In the genomic region with DNA sequence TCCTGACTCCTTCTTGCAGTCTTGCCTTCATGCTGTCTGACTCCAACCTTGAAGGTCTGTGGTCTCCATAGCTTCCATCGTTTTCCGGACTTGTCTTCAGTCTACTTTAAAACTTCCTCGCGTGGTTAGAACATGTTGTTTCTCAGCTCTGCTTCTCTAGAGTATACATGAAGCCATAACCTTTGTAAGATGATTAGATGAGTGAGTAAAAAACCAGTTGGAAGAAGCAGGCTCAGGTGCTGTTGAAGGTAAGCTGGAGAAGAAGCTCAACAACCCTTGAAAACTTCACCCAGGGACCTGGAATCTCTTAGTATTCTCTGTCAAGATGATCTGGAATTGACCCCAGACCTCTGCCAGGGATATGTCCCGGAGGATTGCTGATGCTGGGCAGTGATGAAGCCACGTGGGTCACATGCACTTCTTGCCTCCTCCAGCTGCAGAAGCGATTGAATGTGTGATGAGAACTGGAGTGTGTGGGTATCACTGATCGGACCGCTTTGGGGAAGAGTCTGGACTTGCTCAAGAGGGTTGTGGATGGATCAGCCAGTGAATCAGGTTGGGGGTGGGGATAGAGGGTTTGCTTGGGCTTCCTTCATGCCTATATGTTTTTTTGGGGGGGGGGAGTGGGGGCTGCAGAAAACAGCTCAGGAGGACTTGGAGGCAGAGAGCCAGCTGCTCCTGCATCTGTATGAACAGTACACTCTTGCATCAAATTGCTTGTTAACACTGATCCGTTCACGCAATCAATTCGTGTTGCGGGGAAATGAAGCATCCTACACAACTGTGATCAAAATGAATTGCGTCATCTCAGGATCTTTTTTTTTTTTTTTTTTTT, we compare ENCODE assay signal across 20 mouse cellular contexts. TPM values are rescaled to one million over a fixed set of nuclear protein-coding genes. Genes with fewer than 3 reads are reported as not detected.
DNase-seq lines count a peak whose midpoint lies in the region; ATAC-seq lines count a peak whose summit lies in the region.
"Had no signal": no experiment of that assay in that cellular context is flagged by ENCODE, and none has a peak within 500 bp of the region (broad histone marks: within the 10 kb centered on the region; RNA-seq: fewer than 3 reads in every experiment).

No protein-coding gene starts in this region.

- peak overlapping the region; percentile 62 for H3K27ac ChIP-seq in hindbrain, embryonic 12.5 days
- no peak overlapping the region for H3K27ac ChIP-seq in hindbrain, embryonic 10.5 days
- no peak overlapping the region for H3K27ac ChIP-seq in forebrain, embryonic 15.5 days (replicated peaks)
- H3K27ac ChIP-seq in midbrain, embryonic 13.5 days, result peak overlapping the region; percentile 72
- H3K27ac ChIP-seq in neural tube, embryonic 15.5 days (replicated peaks), result peak overlapping the region; percentile 74
- H3K27ac ChIP-seq: embryonic facial prominence, embryonic 13.5 days; heart, embryonic 15.5 days; limb, embryonic 10.5 days had no signal

- WGBS in hindbrain, embryonic 12.5 days, result 80% methylated on average over 14 of the region's 14 CpGs
- 86% methylated on average over 14 of the region's 14 CpGs for WGBS in hindbrain, embryonic 10.5 days
- 68% methylated on average over 14 of the region's 14 CpGs for WGBS in forebrain, embryonic 15.5 days
- 79% methylated on average over 14 of the region's 14 CpGs for WGBS in midbrain, embryonic 13.5 days
- WGBS in neural tube, embryonic 15.5 days, result 62% methylated on average over 14 of the region's 14 CpGs

- H3K4me2 ChIP-seq in hindbrain, embryonic 12.5 days (replicated peaks), result no peak overlapping the region
- H3K4me2 ChIP-seq in forebrain, embryonic 15.5 days (replicated peaks), result no peak overlapping the region
- no peak overlapping the region for H3K4me2 ChIP-seq in midbrain, embryonic 13.5 days (replicated peaks)
- H3K4me2 ChIP-seq in neural tube, embryonic 15.5 days, result no peak overlapping the region
- H3K4me2 ChIP-seq: embryonic facial prominence, embryonic 13.5 days; heart, embryonic 15.5 days; liver, embryonic 11.5 days; lung, embryonic 14.5 days had no signal

- ATAC-seq in hindbrain, embryonic 12.5 days (ENCODE audit: low FRiP score), result peak; percentile 43; the same call in 1 of the 2 replicates
- peak; percentile 61; the same call in 1 of the 2 replicates for ATAC-seq in forebrain, embryonic 15.5 days (replicated peaks)
- ATAC-seq in midbrain, embryonic 13.5 days, result peak; percentile 74
- peak; percentile 77 for ATAC-seq in neural tube, embryonic 15.5 days (ENCODE audit: low FRiP score)

- no peaks in the 10 kb centered on the region for H3K9me3 ChIP-seq in hindbrain, embryonic 12.5 days (replicated peaks)
- H3K9me3 ChIP-seq in hindbrain, embryonic 10.5 days, result no peaks in the 10 kb centered on the region
- no peaks in the 10 kb centered on the region for H3K9me3 ChIP-seq in forebrain, embryonic 15.5 days
- no peaks in the 10 kb centered on the region for H3K9me3 ChIP-seq in midbrain, embryonic 13.5 days
- no peaks in the 10 kb centered on the region for H3K9me3 ChIP-seq in neural tube, embryonic 15.5 days (replicated peaks)
- H3K9me3 ChIP-seq: embryonic facial prominence, embryonic 13.5 days; heart, embryonic 15.5 days; limb, embryonic 10.5 days had no signal

- DNase-seq in hindbrain, embryonic 10.5 days (ENCODE audit: low spot score), result no peak
- no peak for DNase-seq in cerebellum, postnatal 10 days
- DNase-seq in lung, postnatal 14 days, result no peak
- DNase-seq in spleen, postnatal 14 days (ENCODE audit: low spot score in 2 of 2), result no peak
- DNase-seq: adrenal gland, postnatal 25 days; cerebellum, adult 9-10 months; kidney, adult 18-20 months; kidney, postnatal 25 days; lung, embryonic 14.5 days; right cerebral cortex, postnatal 25 days; thymus, adult 18-20 months had no signal

- H3K36me3 ChIP-seq in hindbrain, embryonic 12.5 days, result no peaks in the 10 kb centered on the region
- H3K36me3 ChIP-seq in hindbrain, embryonic 10.5 days, result no peaks in the 10 kb centered on the region
- H3K36me3 ChIP-seq in forebrain, embryonic 15.5 days, result no peaks in the 10 kb centered on the region
- no peaks in the 10 kb centered on the region for H3K36me3 ChIP-seq in midbrain, embryonic 13.5 days
- H3K36me3 ChIP-seq in neural tube, embryonic 15.5 days, result no peaks in the 10 kb centered on the region
- H3K36me3 ChIP-seq: embryonic facial prominence, embryonic 13.5 days; heart, embryonic 15.5 days; limb, embryonic 10.5 days had no signal

- no peaks in the 10 kb centered on the region for H3K27me3 ChIP-seq in hindbrain, embryonic 12.5 days
- H3K27me3 ChIP-seq in hindbrain, embryonic 10.5 days (ENCODE audit: insufficient read depth, poor library complexity, severe bottlenecking), result no peaks in the 10 kb centered on the region
- no peaks in the 10 kb centered on the region for H3K27me3 ChIP-seq in forebrain, embryonic 15.5 days
- no peaks in the 10 kb centered on the region for H3K27me3 ChIP-seq in midbrain, embryonic 13.5 days
- H3K27me3 ChIP-seq in neural tube, embryonic 15.5 days (replicated peaks), result no peaks in the 10 kb centered on the region
- H3K27me3 ChIP-seq: embryonic facial prominence, embryonic 13.5 days; heart, embryonic 15.5 days had no signal

- H3K4me3 ChIP-seq in hindbrain, embryonic 12.5 days, result no peak overlapping the region
- H3K4me3 ChIP-seq in hindbrain, embryonic 10.5 days, result no peak overlapping the region
- H3K4me3 ChIP-seq in forebrain, embryonic 15.5 days, result no peak overlapping the region
- no peak overlapping the region for H3K4me3 ChIP-seq in midbrain, embryonic 13.5 days (replicated peaks)
- no peak overlapping the region for H3K4me3 ChIP-seq in neural tube, embryonic 15.5 days (replicated peaks)
- H3K4me3 ChIP-seq: embryonic facial prominence, embryonic 13.5 days; heart, embryonic 15.5 days; left cerebral cortex, adult 2 months; limb, embryonic 10.5 days had no signal

- H3K4me1 ChIP-seq in hindbrain, embryonic 12.5 days, result 0 out of 2 replicates have a peak, but pooled peaks cover 3% of the 10 kb centered on the region
- H3K4me1 ChIP-seq in hindbrain, embryonic 10.5 days (replicated peaks), result no peaks in the 10 kb centered on the region
- peaks cover 11% of the 10 kb centered on the region for H3K4me1 ChIP-seq in forebrain, embryonic 15.5 days
- H3K4me1 ChIP-seq in midbrain, embryonic 13.5 days (replicated peaks), result peaks cover 14% of the 10 kb centered on the region; the same call in 1 of the 2 replicates
- H3K4me1 ChIP-seq in neural tube, embryonic 15.5 days, result peaks cover 25% of the 10 kb centered on the region
- H3K4me1 ChIP-seq: embryonic facial prominence, embryonic 13.5 days; heart, embryonic 15.5 days; limb, embryonic 10.5 days had no signal

- H3K9ac ChIP-seq in hindbrain, embryonic 12.5 days, result no peak overlapping the region
- no peak overlapping the region for H3K9ac ChIP-seq in forebrain, embryonic 15.5 days (replicated peaks)
- no peak overlapping the region for H3K9ac ChIP-seq in midbrain, embryonic 13.5 days (replicated peaks)
- no peak overlapping the region for H3K9ac ChIP-seq in neural tube, embryonic 15.5 days (replicated peaks)
- H3K9ac ChIP-seq: embryonic facial prominence, embryonic 13.5 days; heart, embryonic 15.5 days; lung, embryonic 14.5 days had no signal

RNA-seq across cellular contexts. Expression of gene Slc6a12, which starts 59.2 kb away (rescaled TPM):
- polyA plus RNA-seq in hindbrain, embryonic 12.5 days (2016; fragmentation: Nextera tagmentation; extraction: Ambion mirVana), result 0.20 and 0.31 TPM in 2 replicates
- polyA plus RNA-seq in hindbrain, embryonic 10.5 days (2016; fragmentation: Nextera tagmentation; extraction: Ambion mirVana), result not detected in 2 replicates
- 0.47 and 0.49 TPM in 2 replicates for polyA plus RNA-seq in forebrain, embryonic 15.5 days (2015; fragmentation: Nextera tagmentation; extraction: Ambion mirVana)
- 0.52 and 1.3 TPM in 2 replicates for polyA plus RNA-seq in midbrain, embryonic 13.5 days (2015; fragmentation: Nextera tagmentation; extraction: Ambion mirVana)
- polyA plus RNA-seq in neural tube, embryonic 15.5 days (2015; fragmentation: Nextera tagmentation; extraction: Ambion mirVana), result 0.43 and 0.70 TPM in 2 replicates
- polyA plus RNA-seq: embryonic facial prominence, embryonic 13.5 days; heart, embryonic 15.5 days; lung, embryonic 14.5 days had no signal

Comparison
In these comparisons a context has a peak if more than half of its experiments do, and no peak if none do; other contexts are left out.
1. H3K27ac ChIP-seq: peak in hindbrain, embryonic 12.5 days (single experiment), midbrain, embryonic 13.5 days (single experiment) and neural tube, embryonic 15.5 days (single experiment); none in hindbrain, embryonic 10.5 days (single experiment) and forebrain, embryonic 15.5 days (single experiment).
2. Peak in every context shown above with its lines, with median percentiles within 50 percentile points of each other: ATAC-seq.